Mouse (Mus musculus): ENCODE data around the gene Prdm12. TPM values are rescaled to one million over a fixed set of nuclear protein-coding genes. Genes with fewer than 3 reads are reported as not detected.

Prdm12 gene
- not detected in 2 replicates for polyA plus RNA-seq (2012; rRNA removed)

DNA sequence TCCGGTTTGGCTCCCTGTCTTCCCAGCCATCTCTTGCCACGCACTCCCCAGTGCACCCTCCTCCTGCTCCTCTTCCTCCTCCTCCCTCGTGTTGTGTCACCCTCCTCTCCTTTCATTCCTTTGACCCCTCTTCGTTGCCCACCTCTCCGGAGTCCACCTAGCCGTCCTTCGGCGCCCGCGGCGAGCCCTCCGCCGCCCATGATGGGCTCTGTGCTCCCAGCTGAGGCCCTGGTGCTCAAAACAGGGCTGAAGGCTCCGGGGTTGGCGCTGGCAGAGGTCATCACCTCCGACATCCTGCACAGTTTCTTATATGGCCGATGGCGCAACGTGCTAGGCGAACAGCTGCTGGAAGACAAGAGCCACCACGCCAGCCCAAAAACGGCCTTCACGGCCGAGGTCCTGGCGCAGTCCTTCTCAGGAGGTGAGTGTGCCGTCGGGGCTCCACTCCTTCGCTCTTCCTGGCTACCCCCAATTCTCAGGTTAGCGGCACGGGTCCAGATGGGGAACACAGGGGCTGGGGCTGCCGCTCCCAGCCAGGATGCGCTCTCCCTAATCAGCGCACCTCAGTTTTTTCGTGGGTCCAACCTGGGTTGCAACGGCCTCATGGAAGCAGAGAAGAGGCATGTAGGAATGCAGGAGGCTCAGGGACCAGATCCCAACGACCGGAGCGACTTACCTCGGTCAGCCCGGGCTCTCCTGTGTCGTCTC, at the start of gene Prdm12:
Prdm12 (plus strand) TSS at position 137 of the 708 bp plus-strand sequence.

DNA sequence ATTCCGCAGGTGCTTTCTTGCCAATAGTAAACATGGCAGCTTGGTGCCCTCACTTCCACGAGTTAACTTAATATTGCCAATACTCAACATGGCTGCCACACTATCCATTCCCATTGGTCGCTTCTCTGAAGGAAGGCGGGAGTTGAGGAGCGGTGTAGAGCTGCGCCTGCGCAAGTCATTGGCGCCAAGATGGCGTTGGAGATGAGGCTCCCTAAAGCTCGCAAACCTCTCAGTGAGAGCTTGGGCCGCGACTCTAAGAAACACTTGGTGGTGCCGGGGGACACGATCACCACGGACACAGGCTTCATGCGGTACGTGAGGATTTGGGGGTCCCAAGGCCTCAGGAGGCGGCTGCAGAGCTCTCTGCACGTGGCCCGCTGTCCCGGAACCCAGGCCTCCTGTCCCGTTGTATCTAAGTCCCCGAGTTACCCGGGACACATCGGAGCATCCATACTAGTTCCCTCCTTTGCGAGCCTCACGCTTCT, 30.8 kb downstream of the Prdm12 start, which contains the start of gene Exosc2:
Exosc2 (plus strand) TSS at position 165 of the 485 bp plus-strand sequence.

DNA sequence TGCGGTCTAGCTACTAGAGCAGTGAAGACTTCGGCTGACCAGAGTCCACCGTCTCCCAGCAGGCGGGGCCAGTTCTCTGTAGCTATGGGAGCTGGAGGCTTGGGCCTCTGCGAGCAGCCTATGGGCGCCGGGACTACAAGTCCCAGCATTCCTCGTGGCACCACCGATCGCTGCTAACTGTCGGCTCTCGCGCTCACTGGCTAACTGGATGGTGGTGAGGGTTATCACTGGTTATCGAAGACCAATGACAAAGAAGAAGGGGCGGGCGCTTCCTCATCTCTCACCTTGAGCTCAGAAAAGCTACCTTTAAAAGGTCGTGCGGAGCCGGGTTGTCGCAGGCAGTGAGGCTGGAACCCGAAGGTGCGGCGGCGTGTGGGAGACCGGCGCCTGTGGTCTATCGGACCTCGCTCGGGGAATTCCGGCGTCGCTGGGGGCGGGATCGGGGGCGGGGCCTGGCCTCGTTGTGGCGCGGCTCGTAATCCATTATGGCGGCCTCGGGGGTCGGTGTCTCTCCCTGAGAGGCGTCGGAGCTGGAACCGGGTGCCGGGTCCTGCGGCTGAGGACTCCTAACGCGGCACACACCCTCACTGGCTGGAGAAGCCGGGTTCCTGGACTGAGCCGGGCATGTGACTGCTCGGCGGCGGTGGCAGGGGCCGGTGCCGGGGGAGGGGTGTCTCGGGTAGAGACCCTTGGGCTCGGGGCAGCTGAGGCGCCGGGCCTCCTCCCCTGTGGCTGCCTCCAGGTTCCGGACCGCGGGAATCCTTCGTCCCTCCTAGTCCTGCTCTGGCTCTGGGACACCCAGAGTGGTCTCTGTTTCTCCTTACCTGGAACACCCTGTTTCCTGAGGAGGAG, 48.5 kb downstream of the Prdm12 start, which contains the start of gene Abl1:
Abl1 (plus strand) TSS at position 303 of the 852 bp plus-strand sequence.

Other genes with a start within 250 kb of the Prdm12 start
- 6.9 and 7.0 TPM in 2 replicates for gene Ass1, start 169.8 kb upstream of the Prdm12 start, polyA plus RNA-seq (2012; rRNA removed)
- gene Fubp3, start 67.4 kb upstream of the Prdm12 start, polyA plus RNA-seq (2012; rRNA removed), result 19.8 and 20.7 TPM in 2 replicates
- gene Exosc2, start 30.7 kb downstream of the Prdm12 start, polyA plus RNA-seq (2012; rRNA removed), result 1.2 and 2.0 TPM in 2 replicates
- 19.6 and 23.1 TPM in 2 replicates for gene Abl1, start 48.3 kb downstream of the Prdm12 start, polyA plus RNA-seq (2012; rRNA removed)
- gene Qrfp, start 170.5 kb downstream of the Prdm12 start, polyA plus RNA-seq (2012; rRNA removed), result not detected in 2 replicates
- gene Fibcd1, start 206.0 kb downstream of the Prdm12 start, polyA plus RNA-seq (2012; rRNA removed), result 0.05 and 0.11 TPM in 2 replicates
- gene Lamc3, start 247.3 kb downstream of the Prdm12 start, polyA plus RNA-seq (2012; rRNA removed), result 0.86 and 1.4 TPM in 2 replicates

Measured in stomach, adult 2 months (tissue).